Mouse (Mus musculus) midbrain, embryonic 15.5 days (tissue): ENCODE measurements around the gene Chad. TPM values are rescaled to one million over a fixed set of nuclear protein-coding genes. Genes with fewer than 3 reads are reported as not detected.
A peak's percentile ranks its signal among the peaks of the same experiment; 100 is the strongest.

Experiments used
- ATAC-seq: fragments of 200-750 bp; cut with Nextera tagmentation; replicated peaks from 2 replicates; pipeline ENCODE4 v1.8.0; 2017; ENCODE audit warnings: moderate TSS enrichment
- H3K27ac ChIP-seq: fragments of 300-500 bp; sonication (generic); 2 replicates; pipeline ENCODE4 v1.5.1; 2015; ENCODE audit warnings: mild to moderate bottlenecking, inconsistent platforms
- H3K27me3 ChIP-seq: fragments of 300-500 bp; sonication (generic); replicated peaks from 2 replicates; pipeline ENCODE4 v1.6.1; 2015; ENCODE audit warnings: inconsistent platforms
- H3K36me3 ChIP-seq: fragments of 300-500 bp; sonication (generic); replicated peaks from 2 replicates; pipeline ENCODE4 v1.6.1; 2015; ENCODE audit warnings: inconsistent platforms
- H3K4me1 ChIP-seq: fragments of 300-500 bp; sonication (generic); 2 replicates; pipeline ENCODE4 v1.6.1; 2015; ENCODE audit warnings: inconsistent platforms
- H3K4me2 ChIP-seq: fragments of 300-500 bp; sonication (generic); 2 replicates; pipeline ENCODE4 v1.6.1; 2015; ENCODE audit warnings: inconsistent platforms, mild to moderate bottlenecking, moderate library complexity
- H3K4me3 ChIP-seq: fragments of 300-500 bp; sonication (generic); 2 replicates; pipeline ENCODE4 v1.5.1; 2015; ENCODE audit warnings: mild to moderate bottlenecking, inconsistent platforms
- H3K9ac ChIP-seq: fragments of 300-500 bp; sonication (generic); 2 replicates; pipeline ENCODE4 v1.6.1; 2015; ENCODE audit warnings: mild to moderate bottlenecking, inconsistent platforms
- H3K9me3 ChIP-seq: fragments of 300-500 bp; sonication (generic); 2 replicates; pipeline ENCODE4 v1.6.1; 2016; ENCODE audit warnings: inconsistent platforms
- WGBS: fragments of 180-500 bp; shearing (Covaris S2); methylation state at CpG from one replicate; pipeline ENCODE4 v1.1.7; 2015; ENCODE audit warnings: mixed read lengths; 5-methylcytosine and 5-hydroxymethylcytosine counted together
- polyA plus RNA-seq: library from polyadenylated mRNA; unstranded; fragments of >200 nt; fragmentation: Nextera tagmentation; extraction: Ambion mirVana; gene quantifications from 2 replicates; pipeline ENCODE4 v1.2.1, GENCODE M21; 2015

Gene Chad
- polyA plus RNA-seq, 1 experiment from 2014 or later, result 0.61 TPM

- no peak overlapping the region for H3K27ac ChIP-seq
- no peak overlapping the region for H3K4me3 ChIP-seq
- no peaks in the 10 kb centered on the region for H3K36me3 ChIP-seq
- no peak for ATAC-seq
- H3K4me1 ChIP-seq, result peaks cover 13% of the 10 kb centered on the region
- no peak overlapping the region for H3K4me2 ChIP-seq
- 92% methylated on average over 6 of the region's 6 CpGs for WGBS
- no peaks in the 10 kb centered on the region for H3K9me3 ChIP-seq
- no peaks in the 10 kb centered on the region for H3K27me3 ChIP-seq
- H3K9ac ChIP-seq, result no peak overlapping the region
Measured at GRCm38 (mm10) chr11:94547271-94547670, 17.6 kb upstream of the Chad start.

- H3K36me3 ChIP-seq, result no peaks in the 10 kb centered on the region
- peak overlapping the region; percentile 87 for H3K4me2 ChIP-seq
- peak overlapping the region; percentile 91 for H3K27ac ChIP-seq
- H3K4me3 ChIP-seq, result peak overlapping the region; percentile 68
- H3K9ac ChIP-seq, result peak overlapping the region; percentile 68
- no peaks in the 10 kb centered on the region for H3K9me3 ChIP-seq
- H3K4me1 ChIP-seq, result peaks cover 13% of the 10 kb centered on the region
- no peaks in the 10 kb centered on the region for H3K27me3 ChIP-seq
- peak; percentile 61 for ATAC-seq
- 12% methylated on average over 24 of the region's 24 CpGs for WGBS
Measured at GRCm38 (mm10) chr11:94548041-94548784, 16.6 kb upstream of the Chad start.

- H3K36me3 ChIP-seq, result no peaks in the 10 kb centered on the region
- H3K9me3 ChIP-seq, result no peaks in the 10 kb centered on the region
- H3K4me2 ChIP-seq, result peak within 1 kb of the TSS; percentile 87
- H3K4me3 ChIP-seq, result peak within 1 kb of the TSS; percentile 68
- H3K27ac ChIP-seq, result peak within 1 kb of the TSS; percentile 91
- peaks cover 11% of the 10 kb centered on the region for H3K4me1 ChIP-seq
- ATAC-seq, result peak; percentile 93
- peak within 1 kb of the TSS; percentile 68 for H3K9ac ChIP-seq
- 5% methylated on average over 49 of the region's 49 CpGs for whole genome bisulfite sequencing
- H3K27me3 ChIP-seq, result no peaks in the 10 kb centered on the region
Measured at GRCm38 (mm10) chr11:94548888-94549690, 15.8 kb upstream of the Chad start, which contains the start of gene Rsad1. Rsad1 (minus strand) TSS chr11:94549255.

GRCm38 (mm10) chr11:94549691-94550441 lies 15.0 kb upstream of the Chad start:
- no peak overlapping the region for H3K4me2 ChIP-seq
- no peak; the same call in 1 of the 2 replicates for ATAC-seq

DNA sequence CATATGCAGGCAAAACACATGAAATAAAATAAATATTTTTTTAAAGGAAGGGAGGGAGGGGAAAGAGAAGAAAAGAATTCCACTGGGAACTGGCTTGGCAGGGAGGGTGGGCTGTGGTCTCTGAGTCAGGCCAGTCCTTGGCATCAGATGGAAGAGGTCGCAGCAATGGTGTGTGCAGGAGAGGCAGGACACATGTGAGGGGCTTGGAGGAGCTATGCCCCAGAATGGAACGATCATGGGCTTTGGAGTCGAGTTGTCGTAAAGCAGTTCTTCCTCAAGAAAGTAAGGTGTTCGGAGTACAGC lies 14.5 kb upstream of the Chad start:
- Histone ChIP-seq H3K4me2 (no peak overlapping the region), H3K27me3 (no peaks in the 10 kb centered on the region), H3K9me3 (no peaks in the 10 kb centered on the region), H3K27ac (no peak overlapping the region), H3K9ac (no peak overlapping the region), H3K36me3 (no peaks in the 10 kb centered on the region), H3K4me1 (peaks cover 6% of the 10 kb centered on the region), H3K4me3 (no peak overlapping the region)
- ATAC-seq, result no peak
- WGBS, result 95% methylated on average over 5 of the region's 5 CpGs

More at GRCm38 (mm10) chr11:94549691-94550441, 15.0 kb upstream of the Chad start:
- no peaks in the 10 kb centered on the region for H3K27me3 ChIP-seq
- H3K36me3 ChIP-seq, result no peaks in the 10 kb centered on the region
- H3K9ac ChIP-seq, result no peak overlapping the region
- peak overlapping the region; percentile 91; the same call in 1 of the 2 replicates for H3K27ac ChIP-seq
- H3K4me1 ChIP-seq, result peaks cover 6% of the 10 kb centered on the region
- WGBS, result 79% methylated on average over 10 of the region's 10 CpGs
- no peak overlapping the region for H3K4me3 ChIP-seq
- no peaks in the 10 kb centered on the region for H3K9me3 ChIP-seq

DNA sequence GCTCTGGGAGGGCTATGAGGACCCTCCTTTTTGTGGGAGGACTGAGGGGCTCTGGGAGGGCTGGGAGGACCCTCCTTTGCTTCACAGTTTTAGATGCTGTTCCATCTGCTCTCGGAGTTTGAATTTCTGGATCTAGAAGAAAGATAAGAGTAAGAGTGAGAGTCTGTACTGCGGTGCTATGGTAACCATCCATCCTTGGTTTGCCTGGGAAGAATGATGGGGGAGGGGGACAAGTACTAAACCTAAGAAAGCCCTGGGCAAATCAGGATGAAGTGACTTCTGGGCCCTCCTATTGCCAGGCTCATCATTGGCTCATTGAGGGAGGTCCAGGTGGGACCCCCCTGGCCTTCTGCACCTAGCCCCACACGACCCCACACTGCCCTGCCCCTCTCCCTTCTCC lies 6.6 kb upstream of the Chad start:
- Histone ChIP-seq H3K9me3 (no peaks in the 10 kb centered on the region), H3K4me2 (no peak overlapping the region), H3K4me3 (no peak overlapping the region), H3K36me3 (no peaks in the 10 kb centered on the region), H3K27ac (no peak overlapping the region), H3K4me1 (no peaks in the 10 kb centered on the region), H3K9ac (no peak overlapping the region), H3K27me3 (no peaks in the 10 kb centered on the region)
- ATAC-seq, result no peak
- WGBS, result 74% methylated on average over 3 of the region's 3 CpGs

DNA sequence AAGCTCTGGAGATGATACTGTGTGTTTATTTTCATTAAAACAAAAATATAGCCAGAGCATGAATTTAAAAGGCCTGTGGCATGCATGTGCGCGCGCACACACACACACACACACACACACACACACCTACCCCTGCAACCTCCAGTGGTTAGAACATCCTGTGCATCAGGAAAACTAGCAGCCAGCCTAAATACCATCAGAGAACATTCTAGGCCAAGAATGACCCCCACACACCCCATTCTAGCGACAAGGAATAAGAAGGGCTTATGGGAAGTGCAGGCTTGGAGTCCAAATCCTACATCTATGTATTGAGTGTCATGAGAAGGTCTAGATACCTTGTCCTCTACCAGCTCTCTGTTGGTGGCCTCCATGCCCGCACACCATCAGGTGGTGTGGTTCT lies 1.5 kb upstream of the Chad start:
- Histone ChIP-seq H3K4me2 (no peak overlapping the region), H3K9me3 (no peaks in the 10 kb centered on the region), H3K36me3 (no peaks in the 10 kb centered on the region), H3K27ac (no peak overlapping the region), H3K4me3 (no peak overlapping the region), H3K27me3 (peaks cover 29% of the 10 kb centered on the region), H3K9ac (no peak overlapping the region), H3K4me1 (peaks cover 11% of the 10 kb centered on the region)
- ATAC-seq, result no peak
- WGBS, result 95% methylated on average over 5 of the region's 5 CpGs

DNA sequence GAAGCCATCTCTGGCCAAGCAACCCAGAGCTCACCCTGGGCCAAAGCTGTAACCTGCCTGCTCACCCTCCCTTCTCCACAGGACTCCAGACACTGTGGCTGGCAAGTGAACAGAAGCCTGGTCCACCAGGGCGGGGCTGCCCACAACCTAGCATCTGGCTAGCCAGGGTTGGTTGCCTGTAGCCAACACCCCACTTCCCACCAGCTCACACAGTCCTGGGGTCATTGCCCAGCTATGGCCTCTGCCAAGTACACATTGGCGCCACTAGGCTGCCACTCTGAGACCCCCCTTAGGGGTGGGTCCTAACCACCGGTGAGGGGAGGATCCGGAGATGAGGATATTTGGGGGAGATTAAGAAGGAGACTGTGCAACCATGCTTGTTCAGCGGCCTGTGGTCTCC lies 1.0 kb upstream of the Chad start:
- Histone ChIP-seq H3K4me2 (peak overlapping the region; percentile 41), H3K4me1 (peaks cover 11% of the 10 kb centered on the region), H3K27ac (no peak overlapping the region), H3K9me3 (no peaks in the 10 kb centered on the region), H3K9ac (no peak overlapping the region), H3K27me3 (peaks cover 29% of the 10 kb centered on the region), H3K4me3 (no peak overlapping the region), H3K36me3 (no peaks in the 10 kb centered on the region)
- WGBS, result 56% methylated on average over 5 of the region's 5 CpGs
- ATAC-seq, result no peak

DNA sequence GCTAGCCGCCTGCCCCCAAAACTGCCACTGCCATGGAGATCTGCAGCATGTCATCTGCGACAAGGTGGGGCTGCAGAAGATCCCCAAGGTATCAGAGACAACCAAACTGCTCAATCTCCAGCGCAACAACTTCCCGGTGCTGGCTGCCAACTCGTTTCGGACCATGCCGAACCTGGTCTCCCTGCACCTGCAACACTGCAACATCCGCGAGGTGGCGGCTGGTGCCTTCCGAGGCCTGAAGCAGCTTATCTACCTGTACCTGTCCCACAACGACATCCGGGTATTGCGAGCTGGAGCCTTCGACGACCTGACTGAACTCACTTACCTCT lies 268 bp downstream of the Chad start:
- Histone ChIP-seq H3K27me3 (peaks cover 29% of the 10 kb centered on the region), H3K27ac (no peak overlapping the region), H3K4me1 (peaks cover 11% of the 10 kb centered on the region), H3K4me2 (peak overlapping the region; percentile 41), H3K36me3 (no peaks in the 10 kb centered on the region), H3K4me3 (peak overlapping the region; percentile 20), H3K9ac (no peak overlapping the region), H3K9me3 (no peaks in the 10 kb centered on the region)
- 12% methylated on average over 16 of the region's 16 CpGs for WGBS
- ATAC-seq, result no peak

GRCm38 (mm10) chr11:94566534-94566933 lies 1.7 kb downstream of the Chad start:
- no peak overlapping the region for H3K4me3 ChIP-seq
- no peak overlapping the region for H3K9ac ChIP-seq
- H3K9me3 ChIP-seq, result no peaks in the 10 kb centered on the region
- H3K36me3 ChIP-seq, result no peaks in the 10 kb centered on the region
- H3K27me3 ChIP-seq, result peaks cover 29% of the 10 kb centered on the region
- H3K4me2 ChIP-seq, result no peak overlapping the region
- H3K27ac ChIP-seq, result no peak overlapping the region
- no peak for ATAC-seq
- whole genome bisulfite sequencing, result 87% methylated on average over 6 of the region's 6 CpGs
- H3K4me1 ChIP-seq, result peaks cover 11% of the 10 kb centered on the region

- peaks cover 11% of the 10 kb centered on the region for H3K4me1 ChIP-seq
- no peak for ATAC-seq
- 91% methylated on average over 7 of the region's 7 CpGs for WGBS
- H3K27ac ChIP-seq, result no peak overlapping the region
- H3K9ac ChIP-seq, result no peak overlapping the region
- H3K36me3 ChIP-seq, result no peaks in the 10 kb centered on the region
- no peaks in the 10 kb centered on the region for H3K9me3 ChIP-seq
- no peak overlapping the region for H3K4me2 ChIP-seq
- H3K27me3 ChIP-seq, result peaks cover 29% of the 10 kb centered on the region
- H3K4me3 ChIP-seq, result no peak overlapping the region
Measured at GRCm38 (mm10) chr11:94567326-94567725, 2.5 kb downstream of the Chad start.

- H3K4me2 ChIP-seq, result no peak overlapping the region
- no peaks in the 10 kb centered on the region for H3K9me3 ChIP-seq
- H3K9ac ChIP-seq, result no peak overlapping the region
- no peak for ATAC-seq
- H3K36me3 ChIP-seq, result no peaks in the 10 kb centered on the region
- no peak overlapping the region for H3K4me3 ChIP-seq
- WGBS, result 49% methylated on average over 9 of the region's 9 CpGs
- H3K27me3 ChIP-seq, result peaks cover 7% of the 10 kb centered on the region
- H3K4me1 ChIP-seq, result no peaks in the 10 kb centered on the region
- H3K27ac ChIP-seq, result no peak overlapping the region
Measured at GRCm38 (mm10) chr11:94570612-94571011, 5.8 kb downstream of the Chad start.
